Mouse (Mus musculus): ENCODE results near the gene Klhl21.

GRCm38 (mm10) chr4:152010707-152011134 lies 2.1 kb downstream of the Klhl21 start:
- TF ChIP-seq CTCF (IDR thresholded peaks at IDR 0.05; ENCODE audit: low read depth) (no peak), EP300 (IDR thresholded peaks at IDR 0.05; ENCODE audit: low read depth) (no peak; the same call in 1 of the 2 replicates)
